Mouse (Mus musculus) gastrocnemius, postnatal 36 days (tissue): ENCODE measurements around the gene Dars2. TPM values are rescaled to one million over a fixed set of nuclear protein-coding genes. Genes with fewer than 3 reads are reported as not detected.

ENCODE experiments used
- total RNA-seq, 2 experiments: library from RNA; stranded (reverse); gene quantifications; 2 replicates each; pipeline ENCODE4 v1.2.3; 2021

The Dars2 gene
- total RNA-seq, 2 experiments from 2014 or later, result 11.4 to 11.7 TPM

Other genes with a start within 250 kb of the Dars2 start
- gene Rc3h1, start 164.2 kb downstream of the Dars2 start, total RNA-seq, result 10 to 100 TPM; 25.1 to 28.3 TPM
- gene Serpinc1, start 92.1 kb downstream of the Dars2 start, total RNA-seq, result under 1 TPM; 0.15 to 0.18 TPM
- 1 to 10 TPM; 5.3 to 7.1 TPM for gene Zbtb37, start 35.8 kb downstream of the Dars2 start, total RNA-seq
- under 1 TPM; 0.52 to 0.64 TPM for gene Cenpl, start 55 bp upstream of the Dars2 start, total RNA-seq
- gene Klhl20, start 60.9 kb upstream of the Dars2 start, total RNA-seq, result 1 to 10 TPM; 7.5 to 7.8 TPM
- not detected for gene Ankrd45, start 72.0 kb upstream of the Dars2 start, total RNA-seq
- not detected for gene Tex50, start 88.7 kb upstream of the Dars2 start, total RNA-seq
- 100 to 1,000 TPM; 104 to 117 TPM for gene Prdx6, start 180.6 kb upstream of the Dars2 start, total RNA-seq